Mouse (Mus musculus) adrenal gland, adult (tissue): ENCODE results near the gene Ube2i.
"Not testable (repeated sequence)": the region's sequence is repeated elsewhere in the genome, so short reads cannot be mapped to it uniquely, and the experiment has no call there.

Experiments
- DNase-seq, 2 experiments: peaks; one replicate each; pipeline ENCODE4 v3.0.0; 2022 to 2023; ENCODE audit warnings: low spot score in 1 of 2; ENCODE audit not compliant: inconsistent age in 2 of 2

Ube2i gene

DNA sequence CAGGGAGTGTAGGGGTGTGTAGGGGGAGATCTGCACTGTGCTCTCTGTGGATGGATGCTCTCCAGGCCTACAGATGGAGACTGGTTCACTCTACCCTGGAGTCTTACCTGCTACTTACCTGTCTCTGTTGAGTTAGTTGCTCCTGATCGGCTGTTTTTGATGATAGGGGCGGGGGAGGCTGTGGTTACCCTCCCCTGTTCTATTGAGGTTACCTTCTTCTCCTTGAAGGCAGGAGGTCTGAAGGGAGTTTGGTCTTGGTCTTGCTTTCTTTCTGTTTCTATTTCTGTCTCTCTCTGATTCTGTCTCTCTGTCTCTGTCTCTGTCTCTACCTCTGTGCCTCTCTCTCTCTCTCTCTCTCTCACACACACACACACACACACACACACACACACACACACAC is 19.3 kb downstream of the Ube2i start:
- DNase-seq = no peak

DNA sequence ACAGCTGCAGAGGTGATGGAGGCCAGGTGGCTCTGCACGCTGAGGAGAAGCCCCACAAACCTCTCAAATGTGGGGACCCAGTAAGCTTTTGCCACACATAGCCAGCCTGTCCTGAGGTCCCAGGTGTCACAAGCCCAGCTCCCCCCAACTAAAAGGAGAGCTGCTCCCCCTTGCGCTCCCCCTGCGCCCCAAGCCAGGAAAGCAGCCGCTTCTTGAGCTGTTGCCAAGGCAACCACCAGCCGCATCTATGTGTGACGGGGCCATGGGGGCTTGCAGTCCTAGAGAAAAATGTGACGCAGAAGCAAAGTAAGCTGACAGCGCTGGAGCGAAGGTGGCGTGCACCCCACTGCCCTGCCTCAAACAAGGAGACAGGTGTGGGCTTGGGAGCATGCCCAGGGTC is 20.7 kb downstream of the Ube2i start:
- no peak for DNase-seq

DNA sequence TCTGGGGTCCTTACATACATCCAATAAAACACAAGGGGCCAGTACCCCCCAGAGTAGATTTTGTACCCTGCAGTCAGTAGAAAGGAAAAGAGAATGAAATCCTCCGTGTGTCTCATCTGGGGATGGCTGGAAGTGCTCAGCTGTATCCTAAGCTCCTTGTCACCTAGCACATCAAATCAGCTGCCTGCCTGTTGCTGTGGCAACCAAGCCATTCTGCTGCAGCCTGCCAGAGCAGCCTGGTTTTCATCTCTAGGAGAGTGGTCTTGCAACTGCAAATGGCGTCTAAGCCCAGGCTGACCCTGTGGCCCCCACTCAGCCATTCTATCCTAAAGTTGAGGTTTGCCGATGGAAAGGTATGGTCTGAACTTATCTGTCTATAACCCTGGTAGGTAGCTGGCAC is 21.8 kb downstream of the Ube2i start:
- DNase-seq = no peak

DNA sequence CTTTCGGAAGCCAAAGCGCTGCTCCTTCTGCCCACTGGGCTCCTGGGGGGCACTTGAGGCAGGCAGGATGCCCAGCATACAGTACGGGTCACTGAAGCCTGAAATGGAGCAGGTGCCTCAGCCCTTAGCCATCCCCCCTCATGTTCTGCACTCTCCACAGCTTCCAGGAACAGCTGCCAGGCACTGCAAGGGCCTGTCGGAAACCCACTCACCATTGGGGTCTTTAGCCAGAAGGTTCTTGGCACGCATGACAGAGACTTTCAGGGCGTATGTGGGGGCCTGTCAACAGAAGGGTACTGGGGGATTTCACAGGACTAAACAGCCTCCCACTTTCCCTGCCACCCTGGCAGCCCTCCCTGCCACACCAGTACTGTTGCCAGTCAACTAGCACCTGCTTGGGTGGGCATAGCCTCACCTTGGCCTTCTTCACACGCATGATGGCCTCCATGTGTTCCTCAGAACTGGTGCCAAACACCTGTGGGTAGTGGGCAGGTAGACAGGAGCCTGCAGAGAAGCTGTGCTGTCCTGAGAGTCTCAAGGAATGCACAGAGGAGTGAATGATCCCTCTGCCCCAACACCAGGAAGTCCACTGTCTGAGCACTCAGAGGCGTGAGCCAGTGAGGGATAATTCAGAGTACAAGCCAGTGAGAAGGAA is 24.1 kb downstream of the Ube2i start:
- no peak for DNase-seq

DNA sequence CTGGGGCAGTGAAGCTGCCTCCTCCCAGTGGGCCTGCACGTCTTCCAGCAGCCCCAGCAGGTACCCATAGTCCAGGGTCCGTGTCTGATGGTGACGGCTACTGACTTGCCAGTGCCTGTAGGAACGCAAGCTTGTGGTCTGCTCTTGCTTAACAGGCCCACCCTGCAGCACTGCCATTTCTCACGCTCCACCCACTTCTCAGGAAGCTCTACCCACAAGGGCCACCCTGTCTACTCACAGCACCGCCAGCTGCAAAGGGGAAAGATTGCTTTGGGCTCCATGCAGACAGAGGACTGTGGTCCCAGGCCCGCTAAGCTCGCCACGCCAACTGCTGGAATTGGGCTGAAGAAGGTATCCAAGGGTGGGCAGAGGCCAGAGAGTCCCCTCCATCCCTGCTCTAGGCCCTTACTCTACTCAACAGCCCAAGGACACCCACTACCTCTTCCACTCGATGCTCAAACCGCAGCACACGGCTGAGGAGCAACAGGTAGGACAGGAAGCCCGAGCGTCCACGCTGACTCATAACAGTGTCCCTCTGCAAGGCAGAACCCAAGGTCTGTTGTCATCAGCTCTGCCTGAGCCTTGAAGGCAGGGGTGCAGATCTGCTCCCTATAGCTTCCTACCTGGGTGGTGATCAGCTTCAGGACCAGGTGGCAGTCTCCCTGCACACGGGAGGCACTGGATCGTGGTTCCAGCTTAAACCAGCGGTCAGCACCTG is 26.2 kb downstream of the Ube2i start:
- no peak for DNase-seq

DNA sequence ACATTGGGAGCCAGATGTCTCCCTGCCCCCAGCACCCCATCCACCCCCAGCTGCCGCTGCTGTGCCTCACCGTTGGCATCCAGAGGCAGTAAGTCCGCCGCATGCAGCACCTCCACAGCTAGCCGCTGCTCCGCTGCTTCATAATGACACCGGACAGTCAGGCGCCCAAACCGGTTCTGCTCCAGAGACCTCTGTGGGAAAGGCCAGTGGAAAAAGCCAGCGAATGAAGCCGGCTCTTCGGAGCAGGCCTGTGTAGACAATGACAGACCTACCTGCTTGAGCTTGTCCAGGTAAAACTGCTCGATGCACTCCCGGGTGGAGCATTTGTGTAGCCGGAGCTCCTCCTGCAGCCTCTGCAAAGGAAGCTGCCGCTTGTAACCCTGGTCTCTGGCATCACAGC is 30.2 kb downstream of the Ube2i start:
- no peak for DNase-seq

DNA sequence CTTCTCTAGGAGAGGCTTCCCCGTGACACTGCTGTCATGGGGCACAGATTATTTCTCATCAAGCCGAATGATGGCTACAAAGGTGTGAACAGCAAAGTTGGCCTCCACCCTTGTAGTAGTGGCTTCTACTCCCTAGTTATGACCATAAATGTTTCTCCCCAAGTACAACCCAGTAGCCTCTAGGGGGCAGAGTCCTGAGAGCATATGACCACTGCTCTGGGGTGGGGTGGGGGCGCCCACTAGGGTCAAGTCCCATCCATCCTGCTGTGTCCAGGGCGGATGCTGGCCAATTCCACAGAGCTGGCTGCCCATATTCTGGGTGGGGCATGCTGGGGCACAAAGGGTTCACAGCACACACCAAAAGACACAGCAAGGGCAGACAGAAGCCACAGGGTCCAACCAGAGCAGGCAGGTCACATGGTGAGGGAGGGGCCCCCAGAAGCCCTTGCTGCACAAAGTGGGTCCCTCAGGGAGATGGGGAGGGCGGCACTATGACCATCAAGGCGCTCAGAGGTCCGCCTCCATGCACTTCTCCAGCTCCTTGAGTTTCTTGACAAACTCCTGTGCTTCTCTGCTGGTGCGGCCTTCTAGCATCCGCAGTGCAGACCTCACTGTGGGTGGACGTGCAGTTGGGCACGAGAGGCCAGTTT is 31.2 kb downstream of the Ube2i start:
- no peak for DNase-seq

DNA sequence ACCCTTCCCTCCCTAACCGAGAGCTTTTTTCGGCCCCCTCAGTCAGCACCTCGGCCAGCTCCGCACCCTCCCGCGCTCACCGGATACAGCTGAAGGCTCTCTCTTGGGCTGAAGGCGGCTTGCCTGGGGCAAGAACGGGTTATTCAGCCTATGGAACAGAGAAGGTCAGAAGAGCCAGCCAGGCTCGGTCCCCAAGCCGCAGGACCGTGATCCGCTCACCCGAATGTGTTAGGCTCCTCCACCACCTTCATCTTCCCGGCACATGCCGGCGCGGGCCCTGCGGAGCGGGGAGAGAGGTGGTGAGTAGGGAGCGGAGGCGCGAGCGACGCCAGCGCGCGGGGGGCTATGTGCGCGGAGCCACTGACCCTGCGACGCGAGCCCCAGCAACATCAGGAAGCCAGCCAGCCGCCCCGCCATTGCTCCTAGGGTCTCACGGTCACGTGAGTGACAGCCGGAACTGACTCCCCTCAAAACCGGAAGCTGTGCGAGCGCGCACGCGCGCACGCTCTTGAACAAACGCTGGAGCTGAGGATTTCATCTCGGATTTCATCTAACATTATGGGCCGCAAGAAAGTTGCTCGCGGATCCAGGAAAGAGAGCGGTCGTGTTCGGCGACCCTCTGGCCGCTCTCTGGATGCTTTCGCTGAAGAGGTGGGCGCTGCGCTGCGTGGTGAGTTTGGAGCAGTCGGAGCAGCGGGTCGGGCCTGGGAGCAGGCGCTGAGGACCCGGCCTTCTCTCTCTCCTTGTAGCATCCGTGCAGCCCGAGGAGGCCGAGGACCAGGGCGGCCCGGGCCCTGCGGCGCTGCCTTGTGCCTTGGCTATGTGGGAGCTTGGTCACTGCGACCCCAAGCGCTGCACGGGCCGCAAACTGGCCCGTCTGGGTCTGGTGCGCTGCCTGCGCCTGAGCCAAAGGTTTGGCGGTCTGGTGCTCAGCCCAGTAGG is 34.5 kb downstream of the Ube2i start, which contains the start of the genes Gnptg and Tsr3:
Gene Gnptg (minus strand): TSS at position 430 of the 942 bp plus-strand sequence.
Gene Tsr3 (plus strand): TSS at position 476 of the 942 bp plus-strand sequence.
- DNase-seq = peak; percentile 86 to 92

DNA sequence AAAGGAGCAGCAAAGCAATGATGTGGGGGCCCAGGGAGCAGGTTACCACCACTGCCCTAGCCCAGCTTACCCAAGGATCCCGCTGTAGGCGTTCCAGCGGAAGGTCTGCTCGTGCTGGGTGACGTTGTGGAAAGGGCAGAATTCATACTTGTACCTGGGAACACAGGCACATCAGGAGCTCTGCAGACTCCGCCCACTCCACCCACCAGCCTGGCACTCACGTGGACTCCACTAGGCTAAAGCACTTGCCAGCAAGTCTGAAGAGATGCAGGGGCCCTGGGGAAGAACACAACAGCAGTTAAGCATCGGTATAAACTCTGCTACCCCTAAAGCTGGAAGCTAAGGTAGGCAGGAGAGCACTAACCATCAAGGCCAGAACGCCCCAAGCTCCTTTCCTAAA is 38.8 kb downstream of the Ube2i start:
- DNase-seq = no peak

DNA sequence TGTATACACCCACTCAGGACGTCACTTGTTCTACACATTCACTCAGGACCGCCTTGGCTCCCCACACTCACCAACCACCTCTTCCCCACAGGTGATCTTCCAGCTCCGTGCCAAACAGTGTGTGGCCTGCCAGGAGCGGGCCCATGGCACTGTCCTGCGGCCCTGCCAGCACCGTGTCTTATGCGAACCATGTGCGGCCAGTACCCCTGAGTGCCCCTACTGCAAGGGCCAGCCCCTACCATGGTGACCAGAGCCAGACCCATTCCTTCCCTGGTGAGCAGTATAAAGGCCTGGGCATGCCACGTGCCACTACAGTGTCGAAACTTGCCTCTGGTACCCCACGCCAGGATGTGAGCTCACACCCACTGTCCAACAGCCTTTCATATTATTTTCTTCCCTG is 42.8 kb downstream of the Ube2i start:
- DNase-seq = not testable (repeated sequence)

DNA sequence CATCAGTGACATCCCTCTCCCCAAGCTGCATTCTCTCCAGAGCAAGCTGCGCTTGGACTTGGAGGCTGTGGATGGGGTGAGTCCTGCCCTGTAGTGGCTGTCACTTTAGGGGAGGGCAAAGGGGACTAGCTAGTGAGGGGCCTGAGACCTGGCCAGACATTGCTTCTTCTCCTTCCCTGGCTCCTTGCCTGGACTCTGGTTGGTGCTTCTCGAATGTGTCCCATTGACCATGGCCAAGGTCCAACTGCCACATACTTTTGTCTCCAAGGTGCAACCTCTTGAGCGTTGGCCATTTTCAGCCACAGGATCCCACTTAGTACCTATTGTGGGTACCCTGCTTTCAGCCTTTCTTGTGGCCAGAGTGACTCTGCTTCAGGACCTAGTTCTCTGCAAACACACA is 43.7 kb downstream of the Ube2i start:
- DNase-seq = no peak

DNA sequence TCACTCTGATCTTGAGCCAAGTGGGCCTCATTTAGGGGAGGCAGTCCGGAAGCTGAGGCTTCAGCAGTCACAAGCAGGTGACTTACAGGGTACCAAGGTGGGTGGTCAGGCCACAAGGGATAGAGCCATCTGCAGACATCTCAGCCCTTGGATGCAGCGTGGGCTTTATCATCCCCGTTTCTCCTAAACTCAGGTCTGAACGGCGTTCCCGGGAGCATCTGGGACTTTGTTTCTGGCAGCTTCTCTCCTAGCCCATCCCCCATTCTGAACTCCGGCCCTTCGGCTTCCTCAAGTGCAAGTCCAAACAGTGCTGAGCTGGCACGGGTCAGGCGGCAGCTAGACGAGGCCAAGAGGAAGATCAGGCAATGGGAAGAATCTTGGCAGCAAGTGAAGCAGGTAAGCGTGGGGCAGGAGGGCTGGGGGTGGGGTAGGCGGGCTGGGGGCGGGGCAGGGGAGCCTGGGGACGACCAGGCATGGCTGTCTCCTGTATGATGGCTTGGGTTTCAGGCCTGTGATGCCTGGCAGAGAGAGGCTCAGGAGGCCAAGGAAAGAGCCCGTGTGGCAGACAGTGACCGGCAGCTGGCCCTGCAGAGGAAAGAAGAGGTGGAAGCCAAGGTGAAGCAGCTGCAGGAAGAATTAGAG is 44.3 kb downstream of the Ube2i start:
- not testable (repeated sequence) for DNase-seq

DNA sequence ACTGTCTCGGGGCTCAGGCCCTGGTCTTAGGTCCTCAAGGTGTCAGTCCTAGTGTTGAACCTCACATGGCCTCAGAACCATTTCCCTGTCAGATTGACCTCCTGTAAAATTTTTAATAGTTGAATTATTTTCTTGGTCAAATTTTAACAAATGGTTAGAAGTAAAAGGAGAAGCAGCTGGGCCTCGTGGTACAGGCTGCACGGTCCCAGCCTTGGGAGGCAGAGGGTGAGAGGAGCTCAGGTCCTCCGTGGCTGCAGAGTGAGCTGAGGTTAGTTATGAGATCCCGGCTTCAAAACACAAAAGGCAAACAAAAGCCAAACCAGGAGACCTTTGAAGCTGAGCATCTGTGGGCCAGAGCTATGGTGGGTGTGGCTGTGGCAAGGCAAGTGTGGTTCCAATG is 46.4 kb downstream of the Ube2i start:
- DNase-seq = no peak

DNA sequence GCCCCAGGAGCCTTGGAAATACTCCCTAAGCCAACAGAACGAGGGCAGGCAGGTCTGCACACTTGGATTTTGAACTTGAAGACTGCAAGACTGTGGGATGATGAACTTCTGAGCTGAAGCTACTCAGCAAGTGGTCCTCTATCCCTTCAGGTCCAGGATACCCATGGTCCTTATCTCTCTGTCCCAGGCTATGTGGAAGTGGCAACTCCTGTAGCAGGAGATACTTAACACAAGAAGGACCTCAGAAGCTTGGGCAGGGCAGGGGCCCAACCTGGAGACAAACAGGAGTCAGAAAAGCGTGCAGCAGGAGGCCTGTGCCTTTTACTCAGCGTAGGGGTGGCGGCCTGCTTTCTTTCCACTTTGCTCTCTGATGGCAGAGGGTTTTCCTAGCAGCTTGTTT is 48.8 kb downstream of the Ube2i start:
- no peak for DNase-seq

DNA sequence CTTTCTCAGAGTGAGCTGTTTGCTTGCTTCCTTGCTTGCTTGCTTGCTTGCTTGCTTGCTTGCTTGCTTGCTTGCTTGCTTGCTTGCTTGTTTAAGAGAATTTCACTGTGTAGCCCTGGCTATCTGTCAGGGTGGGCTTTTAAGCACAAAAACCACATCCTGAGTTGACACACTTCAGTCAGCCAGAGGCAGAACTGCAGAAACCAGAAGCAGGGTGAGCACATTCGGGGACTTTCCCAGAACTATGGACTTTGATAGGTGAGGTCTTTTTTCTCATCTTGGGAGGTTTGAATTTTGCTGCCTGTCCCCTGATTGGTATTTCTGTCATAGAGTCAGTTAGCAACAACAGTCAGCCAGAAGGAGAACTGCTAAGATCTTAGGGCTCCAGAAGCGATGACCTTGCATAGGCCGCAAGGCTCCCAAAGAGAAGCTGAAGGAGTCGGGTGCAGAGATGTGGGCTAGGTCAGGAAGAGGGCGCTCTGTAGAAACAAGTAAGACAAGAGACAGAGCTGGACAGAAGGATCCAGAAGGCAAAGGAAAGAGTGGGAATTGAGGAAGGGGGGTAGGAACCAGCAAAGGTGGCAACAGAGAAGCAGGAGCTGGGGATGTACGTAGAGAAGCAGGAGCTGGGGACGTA is 49.7 kb downstream of the Ube2i start:
- DNase-seq = no peak

DNA sequence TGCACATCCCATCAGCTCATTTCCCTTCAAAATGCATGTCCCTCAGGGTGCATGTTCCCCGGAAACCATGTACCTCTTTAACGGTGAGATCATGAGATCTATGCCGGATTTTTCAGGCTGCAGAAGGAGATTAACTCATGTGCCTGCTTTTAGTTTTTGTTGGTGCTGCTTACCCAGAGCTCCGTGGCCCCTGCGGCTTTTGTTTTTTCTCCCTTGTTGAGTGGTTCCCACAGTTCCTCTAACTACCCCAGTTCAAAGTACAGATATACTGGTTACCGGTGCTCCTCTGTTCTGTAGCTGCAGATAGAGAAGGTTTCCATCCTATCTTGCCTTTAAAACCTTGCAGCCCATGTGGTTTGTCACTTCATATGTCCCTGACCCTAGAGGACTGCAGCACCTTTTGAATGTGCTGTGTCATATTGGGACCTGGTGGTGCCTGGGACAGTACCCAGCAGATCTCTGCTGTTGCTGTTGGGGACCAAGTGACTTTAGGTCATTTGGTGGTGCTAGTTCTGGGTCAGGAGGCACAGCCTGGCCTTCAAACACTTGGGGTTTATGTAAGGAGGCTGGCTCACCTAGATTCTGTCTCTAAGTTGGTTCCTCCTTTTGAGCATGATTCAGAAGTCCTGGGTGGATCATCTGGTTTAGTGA is 51.3 kb downstream of the Ube2i start:
- peak; percentile 38 to 75 for DNase-seq

DNA sequence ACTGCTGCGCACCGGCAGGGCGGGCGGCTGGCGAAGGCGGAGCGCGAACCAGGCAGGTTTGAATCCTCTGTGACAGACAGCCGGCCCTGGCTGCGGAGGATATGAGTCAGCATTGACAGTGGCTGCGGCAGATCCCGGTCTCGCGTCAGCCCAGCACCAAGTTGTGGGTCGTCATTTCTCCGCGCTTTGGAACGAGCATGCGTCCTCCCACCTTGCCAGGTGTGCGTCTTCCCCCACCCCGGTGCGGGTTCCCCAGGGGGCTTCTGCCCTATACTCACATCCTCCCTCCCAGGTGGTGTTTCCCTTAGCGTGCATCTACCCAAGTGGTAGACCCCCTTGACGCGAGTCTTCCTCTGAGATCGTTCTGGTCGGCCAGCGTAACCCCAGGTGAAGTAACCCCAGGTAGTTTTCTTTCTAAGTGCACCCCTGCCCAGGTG is 51.9 kb downstream of the Ube2i start:
- DNase-seq = peak in 1 of 2 experiments; percentile 61

DNA sequence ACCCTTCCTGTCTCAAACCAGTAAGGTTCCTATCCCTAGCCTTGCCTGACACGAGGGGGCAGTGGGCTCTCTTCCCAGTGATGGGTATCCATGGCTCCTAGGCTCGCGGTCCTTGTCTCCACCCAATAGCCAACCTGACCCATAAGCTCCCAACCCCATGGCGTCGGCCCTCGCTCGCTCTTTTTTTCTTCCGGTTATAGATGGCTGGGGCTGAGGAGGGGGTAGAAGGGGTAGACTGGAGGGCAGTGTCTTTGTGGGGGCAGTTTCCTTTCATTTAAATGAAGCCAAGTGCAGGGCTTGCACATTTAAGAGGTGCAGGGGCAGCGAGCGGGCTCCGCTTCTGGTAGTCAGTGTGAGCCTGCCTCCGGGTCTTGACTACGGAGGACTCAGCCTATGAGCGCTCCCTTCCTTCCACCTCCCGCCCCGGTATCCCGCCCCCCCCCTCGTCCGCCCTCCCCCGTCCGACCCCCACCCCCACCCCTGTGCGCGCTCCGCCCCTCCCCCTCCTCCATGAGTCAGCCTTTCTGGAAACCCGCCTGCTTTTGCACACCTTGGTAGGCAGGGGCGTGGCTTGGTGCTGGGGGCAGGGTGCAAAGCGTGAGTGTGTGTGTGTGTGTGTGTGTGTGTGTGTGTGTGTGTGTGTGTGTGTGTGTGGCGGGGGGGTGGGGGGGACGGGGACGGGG is 52.5 kb downstream of the Ube2i start:
- peak; percentile 78 to 87 for DNase-seq

DNA sequence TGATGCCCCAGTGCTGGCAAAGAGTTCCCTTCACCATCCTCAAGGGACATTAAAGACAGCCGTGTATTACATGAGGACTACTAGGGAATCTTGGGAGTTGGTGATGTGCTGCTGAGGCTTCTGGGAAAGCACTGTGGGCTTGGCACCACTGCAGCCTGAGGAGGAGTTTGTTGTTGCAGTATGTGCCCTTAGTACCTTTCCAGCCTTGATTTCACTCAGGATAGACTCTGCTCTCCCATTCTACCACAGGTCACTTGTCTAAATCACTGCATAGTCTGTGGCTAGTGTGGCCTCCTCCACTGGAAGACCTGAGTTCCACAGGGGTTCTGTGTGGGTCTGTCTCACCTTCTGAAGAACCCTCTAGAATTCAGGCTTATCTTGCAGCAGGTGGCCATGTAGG is 53.7 kb downstream of the Ube2i start:
- no peak for DNase-seq
